Mouse (Mus musculus) G1E-ER4 (cell line): ENCODE measurements around the gene Kantr. TPM values are rescaled to one million over a fixed set of nuclear protein-coding genes. Genes with fewer than 3 reads are reported as not detected.

Experiments used
- GATA1 ChIP-seq: IDR thresholded peaks from one replicate; pipeline ENCODE4 v1.8.0; 2012; ENCODE audit warnings: low read length, inconsistent platforms
- polyA plus RNA-seq: library from polyadenylated mRNA; stranded (reverse); fragments of >175 nt; gene quantifications from 2 replicates; pipeline ENCODE4 v1.2.3, GENCODE M21; 2012

The Kantr gene
- polyA plus RNA-seq: 0.06 and 0.17 TPM in 2 replicates

GRCm38 (mm10) chrX:152326996-152327688 is at the start of gene Kantr:
Gene Kantr, minus strand, starts transcription at chrX:152327495.
- TF ChIP-seq GATA1: no peak

DNA sequence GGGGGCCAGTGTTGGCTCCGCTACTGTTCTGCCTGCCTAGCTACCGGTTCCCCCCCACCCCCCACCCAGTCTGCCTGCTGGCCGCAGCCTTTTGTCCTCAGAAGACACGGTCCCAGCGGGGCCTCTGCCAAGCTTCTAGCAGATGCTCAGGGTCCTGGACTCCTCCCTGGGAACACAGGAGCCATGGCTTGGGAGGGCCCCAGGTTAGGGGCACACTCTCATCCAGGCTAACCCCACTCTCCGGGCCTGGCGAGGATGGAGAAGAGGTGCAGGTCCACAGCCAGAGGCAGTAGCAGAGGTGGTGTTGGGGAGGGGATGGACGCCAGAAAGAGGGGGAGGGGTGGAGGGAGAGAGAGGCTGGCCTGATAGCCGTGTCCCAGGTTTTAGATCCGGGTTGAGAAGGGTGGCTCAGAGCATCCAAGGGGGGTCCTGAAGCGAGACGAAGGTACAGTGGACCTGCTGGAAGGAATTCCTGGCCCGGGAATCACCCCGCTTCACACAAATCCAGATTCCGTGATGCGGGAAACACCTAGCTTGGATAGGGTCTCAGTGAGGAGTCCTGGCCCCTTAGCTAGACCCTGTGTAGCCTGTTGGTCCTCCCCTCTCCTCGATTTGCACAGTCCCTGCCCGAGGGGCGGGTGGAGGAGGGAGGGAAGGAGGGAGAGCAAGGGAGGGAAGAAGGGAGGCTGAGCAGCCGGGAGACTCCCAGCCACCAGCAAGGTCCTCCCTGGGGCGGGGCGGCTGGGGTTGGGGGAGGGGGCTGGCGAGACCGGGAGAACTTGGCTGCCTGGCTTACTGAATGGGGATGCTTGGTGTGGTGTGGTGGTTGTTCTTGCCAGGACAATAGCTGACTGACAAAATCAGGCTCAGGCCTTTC is 41.3 kb upstream of the Kantr start, which contains the start of gene Gpr173:
Gpr173 (minus strand) TSS at position 308 of the 877 bp plus-strand sequence.
- no peak for TF ChIP-seq GATA1

DNA sequence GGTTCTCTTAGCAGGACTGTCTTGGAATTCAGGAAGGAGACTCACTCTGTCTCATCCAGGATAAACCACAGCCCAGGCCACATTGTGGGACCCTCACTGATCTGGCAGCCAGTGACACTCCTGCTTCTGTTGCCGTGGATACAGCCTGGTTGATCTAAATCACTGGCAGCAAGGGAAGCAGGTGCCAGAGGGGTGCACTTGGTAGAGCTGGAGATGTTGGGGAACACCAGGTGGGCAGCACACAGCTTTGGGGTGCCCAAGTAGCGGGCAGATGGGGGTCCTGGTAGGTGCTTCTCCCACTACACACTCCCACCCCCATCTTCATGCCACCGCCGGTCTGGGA is 40.7 kb upstream of the Kantr start:
- TF ChIP-seq GATA1: no peak

- TF ChIP-seq GATA1: no peak
Measured at GRCm38 (mm10) chrX:152366418-152366817, 39.1 kb upstream of the Kantr start.

DNA sequence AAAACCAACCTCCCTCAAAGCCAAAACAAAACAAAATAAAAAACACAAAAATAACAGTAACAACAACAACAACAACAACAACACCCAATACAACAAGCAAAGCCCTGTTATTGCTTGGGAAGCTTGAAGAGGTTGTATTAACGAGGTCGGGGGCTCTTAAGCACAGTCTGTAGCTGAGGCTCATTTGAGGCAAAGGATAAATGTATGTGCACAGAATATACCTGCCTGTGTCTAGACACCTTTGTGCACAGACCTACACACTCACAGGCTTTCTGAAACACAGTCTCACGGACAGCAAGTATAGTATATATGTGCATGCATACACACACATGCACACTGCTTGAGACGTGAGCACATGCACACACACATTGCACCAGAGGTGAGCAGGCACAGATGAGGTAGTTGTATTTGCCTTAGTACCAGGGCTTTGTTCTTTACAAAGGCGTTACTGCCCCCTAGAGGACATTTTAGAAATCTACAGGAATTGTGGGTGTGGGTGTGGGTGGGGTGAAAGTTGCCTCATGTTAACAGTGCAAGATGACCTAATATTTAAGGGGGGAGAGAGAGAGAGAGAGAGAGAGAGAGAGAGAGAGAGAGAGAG is 25.4 kb upstream of the Kantr start:
- TF ChIP-seq GATA1: no peak

GRCm38 (mm10) chrX:152347041-152347440 is 19.7 kb upstream of the Kantr start:
- TF ChIP-seq GATA1: no peak

DNA sequence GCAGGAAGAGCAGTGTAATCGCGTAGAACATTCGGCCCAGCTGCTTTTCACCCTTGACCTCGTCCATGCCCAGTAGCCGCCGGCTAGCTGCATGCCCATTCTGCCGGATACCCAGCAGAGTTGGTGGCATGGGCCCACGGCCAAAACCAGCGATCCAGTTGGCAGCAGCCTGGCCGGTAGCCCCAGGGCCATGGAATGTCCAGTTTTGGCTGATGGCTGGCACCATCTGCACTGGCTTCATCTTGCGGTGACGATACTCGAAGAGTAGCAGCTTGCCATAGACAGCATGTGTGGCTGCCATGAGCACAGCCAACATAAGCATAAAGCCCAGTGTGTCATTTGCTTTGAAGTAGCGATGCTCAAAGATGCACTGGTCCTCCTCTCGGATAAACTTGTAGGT is 19.3 kb upstream of the Kantr start:
- no peak for TF ChIP-seq GATA1

GRCm38 (mm10) chrX:152342903-152343302 is 15.6 kb upstream of the Kantr start:
- no peak for TF ChIP-seq GATA1

GRCm38 (mm10) chrX:152342358-152342901 is 15.1 kb upstream of the Kantr start, which contains the start of gene Tspyl2:
Gene Tspyl2, minus strand, starts transcription at chrX:152342425.
- no peak for TF ChIP-seq GATA1

DNA sequence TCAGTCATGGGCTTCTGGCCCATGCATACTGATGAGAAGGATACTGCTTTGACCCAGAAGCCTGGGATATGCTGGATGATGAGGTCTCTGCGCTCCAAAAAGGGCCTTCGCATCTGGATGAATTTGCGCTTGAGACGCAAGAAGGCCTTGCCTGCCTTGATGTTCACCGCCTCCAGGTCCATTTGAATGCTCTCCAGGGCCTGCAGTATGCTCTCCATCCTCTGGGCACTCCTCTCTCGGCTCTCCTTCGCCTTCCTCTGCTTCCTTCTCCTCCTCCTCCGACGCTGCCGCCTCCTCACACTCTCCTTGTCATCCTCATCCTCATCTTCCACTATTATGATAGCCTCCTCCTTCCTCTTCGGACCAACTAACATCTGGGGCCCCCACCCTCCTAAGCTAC is 14.2 kb upstream of the Kantr start:
- no peak for TF ChIP-seq GATA1

DNA sequence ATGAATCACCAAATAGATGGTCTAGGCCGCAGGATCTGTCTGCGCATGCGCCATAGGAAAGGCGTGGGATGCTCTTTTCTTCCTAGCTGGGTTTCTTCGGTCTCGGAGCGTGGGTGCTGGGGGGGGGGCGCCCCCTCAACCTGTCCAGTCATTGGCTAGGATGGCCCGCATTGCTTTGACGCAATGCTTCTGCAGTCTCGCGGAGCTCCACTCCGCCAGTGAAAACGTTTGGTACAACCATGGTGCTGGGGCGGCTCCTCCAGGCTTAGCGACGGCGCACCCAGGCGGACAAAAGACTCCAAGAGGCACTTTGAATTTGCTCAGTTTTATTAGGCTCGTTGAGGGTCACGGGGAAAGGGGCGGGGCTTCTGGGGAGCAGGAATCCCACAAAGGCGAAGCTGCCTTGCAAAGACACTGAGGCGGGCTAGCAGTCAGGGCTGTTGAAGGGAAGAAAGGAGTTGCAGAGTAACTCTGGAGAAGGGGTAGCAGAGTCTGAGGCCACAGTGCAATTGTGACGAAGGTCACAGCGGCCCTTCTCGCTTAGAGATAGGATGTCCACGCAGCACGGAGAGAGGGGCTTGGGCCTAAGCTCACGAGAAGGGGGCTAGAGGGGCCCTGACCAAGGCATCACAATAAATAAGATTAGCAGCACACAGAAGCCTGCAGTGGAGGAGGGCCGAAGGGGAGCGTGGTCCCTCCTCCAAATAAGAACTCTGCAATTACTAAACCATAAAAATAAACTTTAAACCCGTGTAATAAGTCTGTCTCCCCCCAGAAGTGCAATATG is 9.4 kb upstream of the Kantr start:
- TF ChIP-seq GATA1: no peak

- no peak for TF ChIP-seq GATA1
Measured at GRCm38 (mm10) chrX:152327689-152328052, 376 bp upstream of the Kantr start.

GRCm38 (mm10) chrX:152323584-152323983 is 3.7 kb downstream of the Kantr start:
- TF ChIP-seq GATA1: no peak

DNA sequence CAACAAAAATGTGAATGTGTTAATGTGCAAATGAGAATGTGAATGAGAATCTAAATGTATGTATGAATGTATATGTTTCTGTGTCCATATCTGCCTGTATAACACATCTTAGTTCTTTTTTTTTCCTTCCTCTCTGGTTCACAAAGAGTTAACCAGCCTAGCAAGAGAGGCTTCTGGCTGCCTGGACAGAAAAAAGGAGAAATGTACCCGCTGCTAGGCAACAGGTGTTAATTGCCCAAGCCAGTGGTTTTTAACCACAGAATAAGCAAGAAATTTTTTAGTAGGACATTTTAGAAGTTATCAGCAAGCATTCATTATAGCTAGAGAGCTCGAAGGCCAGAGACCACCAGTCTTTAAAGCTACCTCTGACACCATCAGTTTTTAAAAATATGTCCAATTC is 4.5 kb downstream of the Kantr start:
- TF ChIP-seq GATA1: no peak

DNA sequence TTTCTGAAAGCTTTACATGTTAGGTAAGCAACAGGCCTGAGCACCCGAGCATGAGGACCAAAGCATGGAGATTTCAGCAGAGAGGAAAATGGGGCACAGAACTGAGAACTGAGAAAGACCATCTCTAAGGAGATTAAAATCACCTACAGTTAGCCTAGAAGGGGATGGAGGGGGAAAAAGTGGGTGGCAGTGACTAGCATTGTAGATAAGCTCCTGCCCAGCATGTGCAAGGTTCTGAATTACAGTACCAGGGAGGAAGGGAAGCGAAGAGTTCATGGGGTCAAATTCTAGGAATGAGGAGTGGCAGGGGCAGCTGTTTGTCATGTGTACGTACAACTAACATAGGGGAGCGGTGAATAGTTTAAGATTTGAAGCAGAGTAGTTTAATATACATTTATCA is 6.8 kb downstream of the Kantr start:
- no peak for TF ChIP-seq GATA1

DNA sequence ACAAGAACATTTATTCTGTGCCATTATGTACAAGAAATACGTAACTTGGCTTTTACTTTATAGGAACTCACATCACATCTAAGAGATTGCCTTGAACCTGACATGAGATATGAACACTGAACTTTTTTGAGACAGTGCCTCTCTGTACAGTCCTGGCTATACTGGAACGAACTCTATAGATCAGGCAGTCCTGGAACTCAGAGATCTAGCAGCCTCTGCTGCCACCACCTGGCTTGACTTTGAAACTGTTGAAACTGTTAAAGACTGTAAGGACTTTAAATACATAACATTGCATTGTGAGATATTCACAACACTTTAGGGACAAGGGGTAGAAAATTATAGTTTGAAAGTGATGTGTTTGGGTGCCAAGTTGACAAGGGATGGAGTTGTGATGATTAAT is 19.4 kb downstream of the Kantr start:
- no peak for TF ChIP-seq GATA1
